Mouse (Mus musculus) gastrocnemius, adult 2 months (tissue): Measurements from ENCODE around the gene Gm9844. TPM values are rescaled to one million over a fixed set of nuclear protein-coding genes. Genes with fewer than 3 reads are reported as not detected.
A peak's percentile ranks its signal among the peaks of the same experiment; 100 is the strongest.
"Not testable (repeated sequence)": the region's sequence is repeated elsewhere in the genome, so short reads cannot be mapped to it uniquely, and the experiment has no call there.

Source experiments
- DNase-seq: peaks from one replicate; pipeline ENCODE4 v3.0.0; 2022
- H3K27ac ChIP-seq: fragments of 200-600 bp; 2 replicates; pipeline ENCODE4 v1.8.1; 2022; ENCODE audit warnings: mild to moderate bottlenecking
- H3K4me3 ChIP-seq: fragments of 200-600 bp; 2 replicates; pipeline ENCODE4 v1.8.1; 2022; ENCODE audit warnings: mild to moderate bottlenecking, moderate library complexity
- CTCF ChIP-seq: fragments of 200-600 bp; IDR thresholded peaks from 2 replicates; pipeline ENCODE4 v1.8.1; 2022; ENCODE audit warnings: antibody characterized with exemption, mild to moderate bottlenecking, moderate library complexity
- intact Hi-C: fragments of 180-260 bp; cut with DNase I; formaldehyde crosslinking; loops from one replicate; pipeline ENCODE4 v1.15.1; 2025
- long read RNA-seq, 2 experiments: library from polyadenylated mRNA; stranded (forward); transcript quantifications; one replicate each; pipeline ENCODE4 v2.0.0; 2021
- total RNA-seq, 2 experiments: library from RNA; stranded (reverse); gene quantifications; 2 replicates each; pipeline ENCODE4 v1.2.3; 2021

Gene Gm9844
- total RNA-seq, result not detected
- long read RNA-seq, experiment 1, result 0 reads
- long read RNA-seq, experiment 2, result 0 reads

- Histone ChIP-seq H3K27ac (no peak within 1 kb of the TSS), H3K4me3 (no peak within 1 kb of the TSS)
- no peak for TF ChIP-seq CTCF
- no peak for DNase-seq
- intact Hi-C loops, result no loop called here
These were observed at the start of gene Gm9844 for GRCm38 (mm10) chr7:24861913-24862312. TSS of gene Gm9844 (plus strand) at chr7:24862213.

- TF ChIP-seq CTCF, result peak; percentile 75
- intact Hi-C loops, result no loop called here
- no peak overlapping the region for H3K27ac ChIP-seq
- peak; percentile 43 for DNase-seq
- no peak overlapping the region for H3K4me3 ChIP-seq
These were observed 44.5 kb upstream of the Gm9844 start for GRCm38 (mm10) chr7:24817502-24817901.

GRCm38 (mm10) chr7:24824452-24824851 is 37.6 kb upstream of the Gm9844 start:
- H3K4me3 ChIP-seq, result no peak overlapping the region
- no peak for DNase-seq
- no peak overlapping the region for H3K27ac ChIP-seq
- no peak for TF ChIP-seq CTCF
- intact Hi-C loops, result no loop called here

- no peak for TF ChIP-seq CTCF
- DNase-seq, result no peak
- H3K4me3 ChIP-seq, result no peak overlapping the region
- no peak overlapping the region for H3K27ac ChIP-seq
- intact Hi-C loops, result no loop called here
These were observed 34.8 kb upstream of the Gm9844 start for GRCm38 (mm10) chr7:24827181-24827580.

- H3K27ac ChIP-seq, intact Hi-C loops, H3K4me3 ChIP-seq, DNase-seq: not testable (repeated sequence)
These were observed 23.1 kb upstream of the Gm9844 start for GRCm38 (mm10) chr7:24838732-24839409.

- intact Hi-C loops, result no loop called here
- no peak for DNase-seq
- H3K27ac ChIP-seq, result no peak overlapping the region
- no peak for TF ChIP-seq CTCF
- no peak overlapping the region for H3K4me3 ChIP-seq
These were observed 22.6 kb upstream of the Gm9844 start for GRCm38 (mm10) chr7:24839410-24839808.

- no peak for TF ChIP-seq CTCF
- intact Hi-C loops, result no loop called here
- no peak overlapping the region for H3K27ac ChIP-seq
- DNase-seq, result no peak
- H3K4me3 ChIP-seq, result no peak overlapping the region
These were observed 21.7 kb upstream of the Gm9844 start for GRCm38 (mm10) chr7:24840331-24840730.

GRCm38 (mm10) chr7:24841009-24841408 is 21.0 kb upstream of the Gm9844 start:
- no peak overlapping the region for H3K4me3 ChIP-seq
- intact Hi-C loops, result no loop called here
- DNase-seq, result no peak
- H3K27ac ChIP-seq, result no peak overlapping the region
- TF ChIP-seq CTCF, result no peak

GRCm38 (mm10) chr7:24844144-24844543 is 17.9 kb upstream of the Gm9844 start:
- no peak for DNase-seq
- intact Hi-C loops, result no loop called here
- Histone ChIP-seq H3K27ac (no peak overlapping the region), H3K4me3 (no peak overlapping the region)
- no peak for TF ChIP-seq CTCF

- no peak overlapping the region for H3K4me3 ChIP-seq
- TF ChIP-seq CTCF, result no peak
- DNase-seq, result no peak
- intact Hi-C loops, result no loop called here
- H3K27ac ChIP-seq, result no peak overlapping the region
These were observed 16.8 kb upstream of the Gm9844 start for GRCm38 (mm10) chr7:24845181-24845580.

GRCm38 (mm10) chr7:24845713-24846112 is 16.3 kb upstream of the Gm9844 start:
- TF ChIP-seq CTCF, result no peak
- no peak overlapping the region for H3K27ac ChIP-seq
- intact Hi-C loops, result no loop called here
- H3K4me3 ChIP-seq, result no peak overlapping the region
- no peak for DNase-seq

GRCm38 (mm10) chr7:24846576-24846975 is 15.4 kb upstream of the Gm9844 start:
- DNase-seq, H3K27ac ChIP-seq, intact Hi-C loops, H3K4me3 ChIP-seq: not testable (repeated sequence)

- DNase-seq, result no peak
- Histone ChIP-seq H3K27ac (no peak overlapping the region), H3K4me3 (no peak overlapping the region)
- intact Hi-C loops, result no loop called here
- no peak for TF ChIP-seq CTCF
These were observed 11.9 kb upstream of the Gm9844 start for GRCm38 (mm10) chr7:24850162-24850561.

- no peak for TF ChIP-seq CTCF
- Histone ChIP-seq H3K27ac (no peak overlapping the region), H3K4me3 (no peak overlapping the region)
- no peak for DNase-seq
- intact Hi-C loops, result no loop called here
These were observed 11.1 kb upstream of the Gm9844 start for GRCm38 (mm10) chr7:24850899-24851303.
